Mouse (Mus musculus): ENCODE results near the gene Pdgfa.

Pdgfa gene

DNA sequence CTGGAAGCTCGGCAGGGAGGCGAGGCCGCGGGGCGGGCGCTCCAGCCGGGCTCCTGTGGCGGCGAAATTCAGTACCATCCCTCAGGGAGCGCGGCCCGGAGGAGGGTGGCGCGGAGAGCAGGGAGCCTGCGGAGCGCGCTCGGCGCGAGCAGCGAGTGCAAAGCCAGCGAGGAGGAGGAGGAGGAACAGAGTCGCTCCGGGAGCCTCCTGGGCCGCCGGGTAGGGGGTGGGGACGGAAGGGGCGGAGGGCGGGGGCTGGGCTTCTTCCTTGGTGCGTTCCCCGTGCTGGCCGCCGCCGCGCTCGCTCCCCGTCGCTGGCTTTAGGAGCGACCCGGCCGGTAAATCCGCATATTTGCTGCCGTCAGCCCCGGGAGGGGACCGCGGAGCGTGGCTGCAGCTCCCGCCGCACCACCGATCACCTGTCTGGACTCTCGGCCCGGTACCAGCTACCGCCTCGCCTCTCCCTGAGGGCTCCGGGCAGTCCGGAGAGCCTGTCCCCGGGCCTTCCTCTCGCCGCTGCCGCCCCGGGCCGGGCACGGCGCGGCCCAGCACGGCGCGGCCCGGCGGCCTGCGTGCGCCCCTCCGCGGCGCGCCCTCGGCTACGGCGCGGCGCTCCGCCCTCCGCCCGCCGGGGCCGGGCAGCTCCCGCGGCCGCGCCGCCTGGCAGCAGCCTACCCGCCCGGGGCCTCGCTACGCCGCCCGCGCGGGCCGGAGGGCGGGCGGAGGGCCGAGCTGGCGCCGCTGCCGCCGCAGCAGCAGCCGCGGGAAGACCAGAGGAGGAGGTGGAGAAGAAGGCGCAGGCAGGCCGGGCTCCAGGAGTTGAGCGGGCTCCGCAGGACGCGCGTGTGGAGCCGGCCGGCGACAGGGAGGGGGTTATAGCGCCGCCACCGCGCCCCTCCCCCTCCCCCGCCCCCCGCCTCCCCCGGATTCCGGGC, 2.1 kb downstream of the Pdgfa start:
- DNase-seq (ENCODE audit: low spot score in 2 of 2) = peak; percentile 49 to 53

DNA sequence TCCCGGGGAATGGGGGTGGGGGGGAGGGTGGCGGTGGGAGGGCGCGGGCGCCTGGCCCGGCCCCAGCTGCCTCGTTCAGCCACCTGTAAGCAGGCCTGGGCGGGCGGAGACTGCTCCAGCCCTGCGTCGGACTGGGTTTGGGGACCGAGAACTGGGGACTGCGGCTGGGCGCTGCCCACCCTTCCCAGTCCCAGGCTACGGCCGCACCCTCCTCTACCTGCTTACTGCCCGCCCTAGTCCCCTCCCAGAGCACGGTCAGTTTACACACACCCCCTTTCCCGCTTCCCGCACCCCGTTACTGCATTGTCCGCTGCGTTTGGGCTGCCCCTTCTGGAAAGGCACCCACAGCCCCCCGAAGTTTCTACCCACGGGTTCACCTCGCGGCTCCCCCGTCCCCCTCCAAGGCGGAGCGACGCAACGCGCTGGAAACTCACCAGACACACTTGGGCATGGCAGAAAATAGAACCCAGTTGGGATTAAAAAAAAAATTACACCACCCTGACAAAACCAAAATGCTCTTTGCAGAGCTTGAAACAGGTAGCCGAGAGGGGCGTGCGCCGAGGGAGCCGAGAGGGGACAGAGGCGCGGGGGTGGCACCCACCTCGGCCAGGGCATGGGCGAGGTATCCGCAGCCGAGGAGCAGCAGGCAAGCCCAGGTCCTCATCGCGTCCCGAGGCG, 2.9 kb downstream of the Pdgfa start:
- no peak for DNase-seq (ENCODE audit: low spot score in 2 of 2)

DNA sequence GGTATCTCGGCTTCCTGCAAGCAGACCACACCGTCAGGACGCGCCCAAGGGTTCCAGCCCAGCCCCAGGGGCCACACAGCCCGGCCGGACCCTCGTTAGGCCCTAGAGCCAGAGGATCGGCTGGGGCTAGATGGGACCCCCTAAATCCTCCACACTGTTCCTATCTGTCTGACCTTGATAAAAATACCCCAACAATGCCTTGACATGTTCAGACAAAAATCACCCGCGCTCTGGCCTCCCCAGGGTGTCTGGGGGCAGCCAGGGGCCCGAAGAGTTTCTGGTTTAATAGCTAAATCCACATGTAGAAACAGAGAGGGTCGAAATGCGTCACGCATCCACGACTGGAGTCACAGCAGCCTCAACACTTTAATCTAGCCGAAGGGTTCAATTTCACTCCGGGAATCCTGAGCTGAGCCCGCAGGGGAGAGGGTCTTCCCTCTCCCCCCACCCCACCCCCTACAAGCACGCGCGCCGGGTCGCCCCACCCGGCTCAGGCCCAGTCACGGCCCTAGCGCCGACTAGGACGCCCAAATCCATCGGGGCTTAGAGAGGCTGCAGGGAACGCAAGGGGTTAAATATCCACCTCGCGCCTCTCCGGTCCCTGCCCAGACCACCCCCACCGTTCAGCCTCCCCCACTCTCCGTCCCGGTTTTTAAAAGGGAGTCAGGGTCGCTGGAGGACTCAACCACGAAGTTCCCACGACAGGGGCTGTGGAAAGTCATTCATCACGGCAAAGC, 3.6 kb downstream of the Pdgfa start:
- DNase-seq (ENCODE audit: low spot score in 2 of 2) = no peak

DNA sequence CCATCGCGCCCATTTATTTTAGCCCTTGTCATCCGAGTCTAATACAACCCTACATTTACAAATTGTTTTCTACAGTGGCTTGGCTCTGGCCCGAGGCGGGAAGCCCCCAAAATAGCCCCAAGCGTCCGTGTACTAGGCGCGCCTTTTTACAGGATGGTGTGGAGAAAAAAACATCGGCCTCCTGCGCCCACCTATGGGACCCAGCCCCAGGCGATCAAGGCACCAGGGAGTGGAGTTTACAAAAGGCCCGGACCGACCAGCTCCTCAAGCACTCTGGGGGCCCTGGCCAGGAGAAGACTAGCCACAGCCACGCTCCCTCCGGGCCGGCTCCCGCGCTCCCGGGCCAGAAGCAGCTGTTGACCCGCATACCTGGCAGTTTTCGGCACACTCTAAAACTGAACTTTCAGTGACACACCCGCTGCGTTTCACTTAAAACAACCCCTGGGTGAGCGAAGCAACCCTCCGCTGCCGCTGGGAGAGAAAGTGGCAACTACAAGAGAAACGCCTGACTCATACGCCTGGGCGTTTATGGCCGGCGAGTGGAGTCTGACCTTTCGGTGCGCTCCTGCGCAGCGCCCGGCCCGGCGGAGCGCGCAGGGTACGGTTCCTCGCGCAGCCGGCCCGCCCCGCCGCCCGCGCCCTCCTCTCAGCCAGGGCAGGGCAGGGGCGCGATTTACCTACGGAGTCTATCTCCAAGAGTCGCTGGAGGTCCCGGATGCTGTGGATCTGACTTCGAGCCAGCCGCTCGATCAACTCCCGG, 4.4 kb downstream of the Pdgfa start:
- no peak for DNase-seq (ENCODE audit: low spot score in 2 of 2)

DNA sequence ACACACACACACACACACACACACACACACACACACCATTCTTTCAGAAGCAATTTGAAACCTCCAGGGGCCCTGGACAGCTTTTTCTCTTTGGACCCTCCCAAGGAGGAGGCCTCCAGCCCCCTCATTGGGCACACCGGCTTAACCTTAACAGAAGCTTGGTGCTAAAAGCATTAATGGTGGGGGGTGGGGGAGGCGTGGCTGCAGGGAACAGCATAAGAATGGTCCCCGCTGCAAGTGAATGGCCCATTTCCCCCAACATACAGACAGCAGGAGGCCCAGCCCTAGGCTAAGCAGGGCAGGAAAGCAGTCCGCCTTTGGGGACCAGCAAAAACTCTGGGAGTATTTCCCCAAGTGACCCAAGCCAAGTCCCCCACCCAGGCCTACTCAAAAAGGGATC, 5.4 kb downstream of the Pdgfa start:
- DNase-seq (ENCODE audit: low spot score in 2 of 2) = no peak

DNA sequence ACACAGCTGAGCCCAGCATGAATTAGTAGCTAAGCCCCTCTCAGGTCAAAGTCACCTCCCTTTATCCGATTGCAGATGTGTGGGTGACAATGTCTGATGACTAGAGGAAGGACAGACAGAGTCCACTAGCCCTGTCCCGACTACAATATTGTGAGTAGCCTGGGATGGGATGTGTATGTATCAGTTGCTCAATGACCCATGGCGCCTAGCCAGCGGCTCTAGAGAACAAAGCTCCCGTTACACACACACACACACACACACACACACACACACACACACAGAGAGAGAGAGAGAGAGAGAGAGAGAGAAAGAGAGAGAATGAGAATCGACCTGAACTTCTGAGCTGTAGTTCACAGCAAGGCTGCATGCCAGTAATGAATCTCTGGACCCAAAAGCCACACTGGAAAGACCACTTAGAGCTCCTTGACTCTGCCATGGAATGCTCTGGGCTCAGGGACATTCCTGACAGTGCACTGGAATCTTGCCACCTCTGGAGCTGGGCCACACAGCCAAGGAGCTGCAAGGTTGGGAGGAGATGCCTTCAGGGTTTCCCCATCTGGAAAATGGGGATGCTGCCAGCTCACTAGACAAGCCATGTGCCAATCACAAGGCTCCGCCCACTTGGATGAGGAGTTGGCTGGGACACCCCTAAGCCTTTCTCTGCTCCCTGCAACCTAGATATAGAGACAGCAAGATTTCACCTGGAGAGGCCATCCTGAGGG, 6.3 kb downstream of the Pdgfa start:
- no peak for DNase-seq (ENCODE audit: low spot score in 2 of 2)

DNA sequence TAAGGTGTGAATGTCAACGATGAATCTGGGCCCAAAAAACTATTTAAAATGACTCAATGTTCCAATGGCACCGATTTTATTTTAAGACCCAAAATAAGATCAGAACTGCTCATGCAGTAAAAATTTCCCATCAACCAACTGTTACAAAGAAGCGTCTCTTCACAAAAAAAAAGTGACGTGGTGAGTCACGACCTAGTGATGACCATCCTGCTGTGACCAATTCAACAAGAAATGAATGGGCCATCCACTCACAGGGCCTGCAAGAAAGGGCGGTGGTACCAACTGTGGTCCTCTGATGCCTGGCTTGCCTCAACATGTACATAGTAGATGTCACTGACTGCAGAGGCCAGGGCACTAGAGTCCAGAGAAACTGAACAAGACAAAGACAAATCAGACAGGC, 7.6 kb downstream of the Pdgfa start:
- DNase-seq (ENCODE audit: low spot score in 2 of 2) = no peak

DNA sequence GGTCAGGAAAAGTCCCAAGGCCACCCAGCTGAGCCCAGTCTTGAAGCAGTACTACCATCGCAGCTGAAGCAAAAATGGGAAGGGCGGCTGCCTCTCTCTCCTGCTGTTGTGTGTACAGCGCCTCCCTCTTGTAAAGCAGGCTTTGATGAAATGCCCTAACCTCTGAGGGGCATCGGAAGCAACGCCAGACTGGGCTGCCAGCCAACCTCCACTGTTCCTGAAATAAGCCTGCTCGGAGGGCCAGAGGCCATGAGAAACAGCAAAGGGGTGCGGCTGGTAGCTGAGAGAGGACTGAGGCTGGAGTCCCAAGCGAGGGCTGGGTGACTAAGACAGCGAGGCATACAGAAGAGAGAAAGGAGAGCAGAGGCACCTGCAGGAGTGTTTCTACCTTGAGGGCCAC, 8.4 kb downstream of the Pdgfa start:
- DNase-seq (ENCODE audit: low spot score in 2 of 2) = no peak

DNA sequence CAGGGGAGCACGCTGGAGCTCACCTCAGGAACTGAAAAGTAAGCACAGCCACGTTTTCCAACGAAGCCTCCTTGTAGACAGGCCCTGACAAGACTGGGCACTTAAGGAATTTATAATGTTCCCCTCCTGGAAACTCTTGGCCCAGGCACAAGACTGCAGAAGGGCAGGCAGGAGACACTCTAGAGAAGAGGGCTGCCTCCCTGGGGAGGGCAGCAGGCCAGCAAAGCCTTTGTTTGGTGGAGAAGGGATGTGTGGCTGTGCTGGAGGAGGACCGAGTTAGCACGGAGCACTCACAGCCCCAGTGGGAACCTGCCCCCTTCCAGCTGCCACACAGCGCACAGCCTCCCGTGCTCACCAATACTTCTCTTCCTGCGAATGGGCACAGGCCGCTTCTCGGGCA, 9.2 kb downstream of the Pdgfa start:
- DNase-seq (ENCODE audit: low spot score in 2 of 2) = no peak

DNA sequence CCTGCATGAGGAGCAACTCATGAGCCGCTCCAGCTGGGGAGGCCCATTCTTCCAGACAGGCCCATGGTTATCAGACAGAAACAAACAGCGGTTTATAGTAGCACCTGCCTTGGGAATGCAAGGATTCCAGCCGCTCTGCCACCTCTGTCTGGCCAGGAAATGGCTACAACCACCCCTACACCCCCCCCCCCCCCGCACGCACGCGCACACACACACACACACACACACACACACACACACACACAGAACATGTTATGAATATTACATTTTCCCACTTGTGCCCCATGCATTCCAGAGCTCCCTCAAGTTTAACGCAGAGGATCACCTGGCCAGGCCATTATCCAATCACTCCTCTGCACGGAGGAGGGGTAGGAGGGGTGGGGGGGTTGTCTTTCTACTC, 15.2 kb downstream of the Pdgfa start:
- DNase-seq (ENCODE audit: low spot score in 2 of 2) = no peak

DNA sequence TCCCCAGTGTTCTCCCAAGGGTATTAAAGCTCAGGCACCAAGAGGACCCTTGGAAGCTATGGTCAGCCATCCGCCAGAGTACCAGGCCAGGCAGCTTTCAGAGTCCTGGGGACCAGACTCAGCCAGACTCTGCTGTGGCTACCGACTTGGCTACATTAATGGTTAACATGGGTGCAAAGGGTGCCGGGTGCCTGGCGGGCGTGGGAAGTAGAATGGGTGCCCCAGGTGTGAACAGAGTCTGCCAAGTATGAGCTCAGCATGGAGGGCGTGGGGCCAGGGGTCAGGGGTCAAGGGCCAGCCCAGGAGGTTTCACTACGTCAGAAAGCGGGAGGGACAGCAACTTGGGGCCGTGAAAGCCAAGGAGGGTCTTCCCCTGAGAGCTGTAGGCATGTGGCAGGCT, 16.6 kb downstream of the Pdgfa start:
- no peak for DNase-seq (ENCODE audit: low spot score in 2 of 2)

DNA sequence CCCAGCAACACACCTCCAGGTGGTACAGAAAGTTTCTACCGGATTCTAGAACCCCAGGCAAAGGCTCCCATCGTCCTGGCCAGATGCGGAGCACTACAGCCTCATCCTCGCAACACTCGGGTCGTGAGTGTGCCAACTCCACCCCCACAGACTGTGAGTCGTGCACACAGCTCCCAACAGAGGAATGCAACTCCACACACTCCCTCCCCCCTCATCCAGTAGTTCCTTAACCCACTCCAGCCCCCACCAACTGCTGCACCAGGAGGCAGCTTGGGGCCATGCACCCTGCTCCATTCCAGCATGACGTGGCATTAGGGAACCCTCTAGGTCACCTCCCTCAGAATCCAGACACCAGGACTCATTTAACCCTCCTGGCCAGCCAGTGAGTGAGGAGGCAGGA, 17.3 kb downstream of the Pdgfa start:
- DNase-seq (ENCODE audit: low spot score in 2 of 2) = no peak

DNA sequence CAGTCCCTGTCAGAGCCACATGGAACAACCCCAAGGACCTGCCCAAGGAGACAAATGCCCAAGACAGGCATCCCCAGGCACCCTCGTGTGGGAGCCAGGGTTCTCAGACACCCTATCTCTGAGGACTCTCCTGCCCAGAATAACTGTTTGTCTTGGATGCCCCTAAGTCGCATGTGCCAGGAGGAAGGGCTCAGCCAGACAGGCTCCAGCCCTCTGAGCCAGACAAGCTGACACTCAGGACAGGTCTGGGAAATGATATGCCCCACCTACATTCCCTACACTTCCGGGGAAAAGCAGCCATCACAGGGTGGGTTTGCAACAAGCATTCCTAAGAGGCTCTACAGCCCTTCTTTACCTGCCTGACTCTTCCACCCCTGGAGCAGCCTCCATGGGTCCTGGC, 19.4 kb downstream of the Pdgfa start:
- DNase-seq (ENCODE audit: low spot score in 2 of 2) = no peak

DNA sequence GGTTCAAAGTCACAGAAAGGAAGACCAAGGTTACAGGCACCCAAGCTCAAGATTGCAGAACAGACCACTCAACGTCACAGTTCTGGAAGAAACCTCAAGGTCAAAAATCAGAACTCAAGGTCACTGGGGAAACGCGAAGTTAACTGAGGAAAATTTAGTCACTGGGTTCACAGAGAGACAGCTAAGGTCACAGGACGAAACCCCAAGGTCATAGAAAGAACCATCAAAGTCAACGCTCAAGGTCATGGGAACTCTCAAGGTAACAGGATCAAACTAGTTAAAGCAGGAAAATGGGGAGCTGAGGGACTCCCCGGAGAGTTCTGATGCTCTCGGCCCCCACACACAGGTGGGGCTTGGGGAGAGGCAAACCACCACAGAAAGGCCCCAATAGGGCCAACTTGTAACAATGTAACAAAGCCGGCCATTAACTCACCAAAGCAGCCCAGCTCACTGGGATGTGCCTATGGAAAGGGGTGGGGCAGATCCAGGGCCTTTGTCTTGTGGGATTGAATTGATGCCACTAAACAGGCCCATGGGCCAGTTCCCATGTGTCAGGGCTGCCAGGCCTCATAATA, 22.2 kb downstream of the Pdgfa start:
- DNase-seq (ENCODE audit: low spot score in 2 of 2) = no peak

DNA sequence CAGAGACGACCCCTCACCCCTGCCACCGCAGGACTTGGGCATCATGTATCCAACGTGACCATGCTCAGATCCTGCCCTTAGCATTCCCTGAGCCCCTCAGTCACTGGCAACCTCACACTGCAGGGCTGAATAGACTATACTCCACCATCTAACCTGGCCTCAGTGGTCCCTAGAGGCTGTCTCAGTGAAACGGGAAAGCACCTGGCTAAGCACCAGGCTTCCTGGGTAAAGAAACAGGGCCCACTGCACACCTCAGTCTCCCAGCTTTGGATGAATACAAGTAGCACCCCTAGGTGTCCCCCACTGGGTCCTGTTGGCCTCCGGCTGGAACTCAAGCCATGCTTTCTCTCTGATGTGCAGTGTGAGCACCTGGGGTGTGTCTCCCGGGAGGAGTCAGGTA, 23.7 kb downstream of the Pdgfa start:
- no peak for DNase-seq (ENCODE audit: low spot score in 2 of 2)

DNA sequence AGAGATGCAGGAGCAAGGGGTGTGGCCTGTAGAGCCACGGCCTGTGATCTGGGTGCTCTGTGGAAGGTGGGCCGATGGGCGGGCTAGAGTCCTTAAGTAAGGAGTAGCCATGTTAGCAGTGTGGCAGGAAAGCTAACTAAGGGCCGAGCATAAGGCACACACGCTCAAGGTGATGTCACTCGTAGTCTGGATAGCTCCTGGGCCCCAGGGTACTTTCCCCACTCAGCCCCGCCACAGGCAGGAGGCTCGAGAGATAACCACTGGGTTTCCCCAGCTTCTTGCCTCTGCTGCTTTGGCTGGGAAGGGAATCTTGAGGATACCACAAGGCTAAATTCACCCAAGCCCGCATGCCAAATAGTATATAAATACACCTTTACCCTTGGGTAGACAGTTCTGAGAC, 25.8 kb downstream of the Pdgfa start:
- DNase-seq (ENCODE audit: low spot score in 2 of 2) = no peak

DNA sequence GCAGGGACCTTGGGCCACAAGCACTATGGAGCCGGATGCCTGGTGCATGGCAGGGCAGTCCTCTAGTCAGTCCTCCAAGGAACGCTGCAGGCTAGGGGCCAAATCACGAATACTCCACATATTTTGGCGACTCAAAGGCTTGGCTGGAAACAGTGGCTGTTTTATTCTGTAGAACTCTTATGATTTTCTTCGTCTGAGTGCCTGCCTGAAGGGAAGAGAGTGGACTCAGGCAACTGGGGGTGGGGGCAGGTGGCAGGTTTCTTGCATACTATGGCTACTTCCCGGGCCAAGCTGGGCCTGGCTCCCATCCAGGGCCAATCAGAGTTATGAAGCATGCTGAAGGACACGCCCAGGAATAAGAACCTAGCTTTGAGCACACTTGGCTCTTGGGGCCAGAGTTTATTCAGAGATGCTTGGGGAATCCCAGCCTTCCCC, 27.1 kb downstream of the Pdgfa start:
- no peak for DNase-seq (ENCODE audit: low spot score in 2 of 2)

DNA sequence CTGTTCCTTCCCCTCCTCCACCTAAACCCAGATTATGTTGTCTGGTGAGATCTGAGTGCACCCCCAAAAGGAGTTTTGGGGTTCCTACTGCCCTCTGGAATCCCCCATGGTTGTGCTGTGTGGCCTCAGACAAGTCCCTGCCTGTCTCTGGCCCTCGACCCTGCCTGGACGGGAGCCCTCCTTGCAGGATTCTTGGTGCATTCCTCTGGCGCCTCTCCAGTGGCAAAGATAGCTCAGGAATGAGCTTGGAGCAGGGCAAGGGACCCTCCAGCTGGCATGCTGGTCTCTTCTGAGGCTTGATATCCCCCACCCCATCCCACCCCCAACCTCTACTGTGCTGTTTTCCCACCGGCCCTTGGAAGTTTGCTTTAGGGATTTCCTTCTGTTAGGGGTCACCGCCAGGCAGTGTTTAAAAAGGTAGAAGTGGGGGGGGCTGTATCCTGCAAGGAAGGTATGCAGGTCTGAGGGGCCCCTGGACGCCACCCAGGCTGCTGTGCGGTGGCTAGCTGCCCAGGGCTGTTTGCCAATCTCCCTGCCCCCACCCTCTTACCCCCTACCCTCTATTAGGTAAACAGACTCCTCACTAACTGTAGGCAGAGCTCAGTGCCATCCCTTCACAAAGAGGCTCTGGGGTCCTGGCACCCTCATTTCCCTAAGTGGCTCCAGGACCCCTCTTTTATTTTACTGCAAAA, 31.0 kb downstream of the Pdgfa start:
- DNase-seq (ENCODE audit: low spot score in 2 of 2) = no peak

DNA sequence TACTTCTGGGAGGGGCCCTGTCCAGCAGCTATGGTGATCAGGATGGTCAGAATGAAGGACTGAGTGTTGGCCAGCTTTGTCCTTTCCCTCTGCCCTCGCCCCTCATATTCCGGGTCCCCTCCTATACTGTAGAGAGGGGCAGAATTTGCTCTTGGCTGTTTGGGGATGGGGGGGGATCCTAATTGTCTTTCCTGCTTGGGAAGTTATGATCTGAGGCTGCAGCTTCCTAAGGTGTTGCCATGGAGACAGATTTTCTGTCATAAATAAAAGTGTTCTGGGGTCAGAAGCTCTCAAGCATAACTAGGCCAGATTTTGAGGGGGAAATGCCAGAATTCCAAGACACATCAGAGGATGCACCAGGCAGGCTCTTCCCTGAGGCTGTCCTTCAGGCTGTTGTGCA, 31.6 kb downstream of the Pdgfa start:
- no peak for DNase-seq (ENCODE audit: low spot score in 2 of 2)

DNA sequence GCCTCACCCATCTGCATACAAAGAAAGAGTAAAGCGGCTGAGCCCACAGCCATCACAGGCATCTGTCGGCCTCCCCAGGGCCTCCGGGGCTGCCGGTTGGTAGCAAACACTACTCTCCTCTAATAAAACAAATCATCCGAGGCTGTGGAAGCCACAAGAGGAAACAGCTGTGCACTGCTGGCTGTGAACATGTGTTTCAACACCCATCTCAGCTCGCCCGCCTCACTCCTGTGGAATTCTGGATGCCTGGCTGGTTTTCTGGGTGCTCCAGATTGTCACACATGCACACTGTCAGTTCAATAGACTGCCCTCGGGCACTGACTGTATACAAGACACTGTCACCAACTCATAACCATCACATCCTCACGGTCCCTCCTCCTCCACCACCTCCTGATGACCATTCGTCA, 40.7 kb downstream of the Pdgfa start:
- no peak for DNase-seq (ENCODE audit: low spot score in 2 of 2)
